Mouse (Mus musculus) lung, postnatal 0 days (tissue): Measurements from ENCODE around the gene Tpcn1. TPM values are rescaled to one million over a fixed set of nuclear protein-coding genes. Genes with fewer than 3 reads are reported as not detected.
A peak's percentile ranks its signal among the peaks of the same experiment; 100 is the strongest.

ENCODE experiments used
- ATAC-seq: fragments of 200-750 bp; cut with Nextera tagmentation; 2 replicates; pipeline ENCODE4 v1.8.0; 2017; ENCODE audit warnings: moderate library complexity
- DNase-seq: peaks from one replicate; pipeline ENCODE4 v3.0.0-alpha.2; 2016; ENCODE audit warnings: low spot score
- H3K27ac ChIP-seq: fragments of 300-500 bp; sonication (generic); 2 replicates; pipeline ENCODE4 v1.5.1; 2014; ENCODE audit warnings: antibody characterized with exemption, mild to moderate bottlenecking, low read length, mixed read lengths
- H3K27me3 ChIP-seq: fragments of 300-500 bp; sonication (generic); replicated peaks from 2 replicates; pipeline ENCODE4 v1.6.1; 2014; ENCODE audit warnings: low read length, mixed read lengths; ENCODE audit not compliant: insufficient read depth
- H3K36me3 ChIP-seq: fragments of 300-500 bp; sonication (generic); 2 replicates; pipeline ENCODE4 v1.6.1; 2014; ENCODE audit warnings: low read length, mixed read lengths; ENCODE audit not compliant: insufficient read depth
- H3K4me1 ChIP-seq: fragments of 300-500 bp; sonication (generic); 2 replicates; pipeline ENCODE4 v1.6.1; 2014; ENCODE audit warnings: antibody characterized with exemption, low read depth, low read length, mixed read lengths; ENCODE audit not compliant: insufficient read depth
- H3K4me2 ChIP-seq: fragments of 300-500 bp; sonication (generic); replicated peaks from 2 replicates; pipeline ENCODE4 v1.6.1; 2014; ENCODE audit warnings: low read depth, mild to moderate bottlenecking, low read length, moderate library complexity, mixed read lengths
- H3K4me3 ChIP-seq: fragments of 300-500 bp; sonication (generic); 2 replicates; pipeline ENCODE4 v1.5.1; 2014; ENCODE audit warnings: low read depth, low read length
- H3K9ac ChIP-seq: fragments of 300-500 bp; sonication (generic); replicated peaks from 2 replicates; pipeline ENCODE4 v1.6.1; 2014; ENCODE audit warnings: low read depth, mild to moderate bottlenecking
- H3K9me3 ChIP-seq: fragments of 300-500 bp; sonication (generic); 2 replicates; pipeline ENCODE4 v1.6.1; 2016; ENCODE audit warnings: low read length, mixed read lengths
- CTCF ChIP-seq: IDR thresholded peaks from 2 replicates; pipeline ENCODE4 v1.5.1; 2016; ENCODE audit warnings: antibody characterized with exemption, mild to moderate bottlenecking
- EP300 ChIP-seq: IDR thresholded peaks from 2 replicates; pipeline ENCODE4 v1.6.1; 2016; ENCODE audit warnings: antibody characterized with exemption, mild to moderate bottlenecking, control low read depth
- WGBS: fragments of 180-500 bp; shearing (Covaris S2); extraction: QIAGEN DNeasy Blood & Tissue Kit; methylation state at CpG from one replicate; pipeline ENCODE4 v1.1.7; 2014; 5-methylcytosine and 5-hydroxymethylcytosine counted together
- polyA plus RNA-seq: library from polyadenylated mRNA; unstranded; fragments of >200 nt; fragmentation: Nextera tagmentation; extraction: Ambion mirVana; gene quantifications from 2 replicates; pipeline ENCODE4 v1.2.1, GENCODE M21; 2015

Gene Tpcn1
- polyA plus RNA-seq, 1 experiment from 2014 or later, result 17.5 TPM

DNA sequence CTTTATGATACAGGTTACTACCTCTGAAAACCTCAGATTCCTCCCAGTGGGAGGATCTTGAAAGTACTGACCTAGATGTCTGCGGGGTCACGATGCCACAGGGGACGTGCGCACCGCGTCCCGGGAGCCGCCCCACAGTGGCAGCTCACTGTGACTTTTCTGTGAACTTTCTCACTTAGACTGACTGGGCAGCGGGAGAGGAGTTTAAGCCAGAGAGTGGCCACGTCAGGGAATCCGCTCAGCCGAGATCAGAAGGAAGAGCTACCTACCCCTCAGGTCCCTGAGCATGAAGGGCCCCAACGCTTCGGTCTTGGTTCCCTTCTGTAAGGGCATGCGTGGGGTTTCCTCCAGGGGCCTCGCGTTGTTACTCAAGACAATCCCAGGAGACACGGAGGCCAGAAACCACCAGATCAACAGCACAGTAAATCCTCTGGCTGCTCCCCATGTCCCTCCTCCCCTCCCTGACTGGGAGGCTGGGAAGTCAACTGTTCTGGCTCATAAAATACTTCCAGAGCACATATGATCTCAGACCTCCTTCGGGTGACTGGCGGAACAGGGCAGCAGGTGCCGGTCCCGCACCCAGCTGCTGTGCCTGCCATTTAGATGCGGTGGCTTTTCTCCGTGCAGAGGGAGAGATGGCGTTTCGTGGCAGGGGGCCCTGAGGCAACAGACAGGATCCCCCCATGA lies 9.1 kb downstream of the Tpcn1 start:
- 48% methylated on average over 26 of the region's 26 CpGs for WGBS
- H3K4me2 ChIP-seq, result 0 out of 2 replicates have a peak overlapping the region, but pooled peaks have one; percentile 14
- no peaks in the 10 kb centered on the region for H3K27me3 ChIP-seq
- no peak overlapping the region for H3K9ac ChIP-seq
- peaks cover 8% of the 10 kb centered on the region for H3K4me1 ChIP-seq
- TF ChIP-seq EP300 (no peak), CTCF (no peak)
- H3K27ac ChIP-seq, result peak overlapping the region; percentile 32; the same call in 1 of the 2 replicates
- no peaks in the 10 kb centered on the region for H3K9me3 ChIP-seq
- ATAC-seq (peak; percentile 21), DNase-seq (peak; percentile 62)
- H3K4me3 ChIP-seq, result no peak overlapping the region
- H3K36me3 ChIP-seq, result no peaks in the 10 kb centered on the region

DNA sequence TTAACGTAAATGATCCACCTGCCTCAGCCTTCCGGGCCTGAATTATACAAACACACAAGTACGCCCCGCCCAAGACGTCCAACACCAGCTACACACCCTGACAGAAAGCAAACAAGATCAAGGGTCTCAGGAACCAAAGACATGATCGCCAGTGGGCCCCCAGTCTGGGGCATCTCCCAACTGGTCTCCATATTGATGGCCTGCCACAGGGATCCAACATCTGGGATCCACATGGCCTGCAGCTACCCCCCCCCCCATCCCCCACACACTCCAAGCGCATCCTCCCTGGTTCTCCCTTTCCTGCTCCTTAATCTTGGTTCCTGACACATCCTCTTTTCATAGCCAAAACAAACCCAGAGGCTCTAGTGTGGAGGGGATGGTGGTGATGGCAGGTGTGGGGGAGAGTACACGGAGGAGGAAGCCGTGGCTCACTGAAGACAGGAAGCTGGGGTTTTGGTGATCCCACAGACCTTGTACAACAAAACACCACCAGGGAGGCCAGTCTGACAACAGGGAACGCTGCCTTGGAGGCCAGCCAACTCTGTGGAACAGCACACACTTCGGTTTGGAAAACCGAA lies 9.9 kb downstream of the Tpcn1 start:
- H3K27me3 ChIP-seq, result no peaks in the 10 kb centered on the region
- H3K9ac ChIP-seq, result no peak overlapping the region
- peak; percentile 46; the same call in 1 of the 2 replicates for ATAC-seq
- TF ChIP-seq EP300 (no peak), CTCF (no peak)
- peaks cover 8% of the 10 kb centered on the region for H3K4me1 ChIP-seq
- no peaks in the 10 kb centered on the region for H3K9me3 ChIP-seq
- H3K27ac ChIP-seq, result 0 out of 2 replicates have a peak overlapping the region, but pooled peaks have one; percentile 32
- H3K4me3 ChIP-seq, result no peak overlapping the region
- 26% methylated on average over 12 of the region's 12 CpGs for WGBS
- H3K36me3 ChIP-seq, result no peaks in the 10 kb centered on the region
- 0 out of 2 replicates have a peak overlapping the region, but pooled peaks have one; percentile 14 for H3K4me2 ChIP-seq
- DNase-seq, result peak; percentile 63

DNA sequence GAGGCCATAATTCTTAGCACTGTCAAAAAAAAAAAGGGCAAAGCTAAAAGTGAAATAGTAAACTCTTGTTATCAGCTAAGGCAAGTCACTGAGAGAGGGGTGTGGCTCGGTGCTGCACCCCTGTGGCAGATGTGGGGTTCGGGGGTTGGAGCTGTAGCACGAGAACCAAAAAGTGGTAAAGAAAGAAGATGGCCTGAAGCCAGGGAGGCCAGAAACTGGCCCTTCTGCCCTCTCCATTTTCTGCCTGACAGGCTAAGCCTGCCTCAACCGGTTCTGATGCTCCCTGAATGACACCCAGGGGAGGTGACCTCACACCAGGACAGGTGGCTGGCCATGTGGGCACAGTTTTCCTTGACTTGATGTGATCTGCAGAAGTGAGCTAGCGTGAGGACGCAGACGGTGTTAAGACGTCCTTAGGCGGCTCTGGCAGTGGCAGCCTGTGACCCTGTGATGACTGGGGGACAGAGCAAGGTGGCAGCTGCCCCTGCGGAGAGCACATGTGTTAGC lies 10.5 kb downstream of the Tpcn1 start:
- H3K4me1 ChIP-seq, result peaks cover 8% of the 10 kb centered on the region
- ATAC-seq (peak; percentile 7; the same call in 1 of the 2 replicates), DNase-seq (no peak)
- no peak overlapping the region for H3K9ac ChIP-seq
- TF ChIP-seq CTCF (peak; percentile 28), EP300 (no peak)
- no peak overlapping the region for H3K4me2 ChIP-seq
- H3K9me3 ChIP-seq, result no peaks in the 10 kb centered on the region
- no peaks in the 10 kb centered on the region for H3K36me3 ChIP-seq
- H3K4me3 ChIP-seq, result no peak overlapping the region
- no peaks in the 10 kb centered on the region for H3K27me3 ChIP-seq
- 45% methylated on average over 10 of the region's 10 CpGs for WGBS
- no peak overlapping the region for H3K27ac ChIP-seq

DNA sequence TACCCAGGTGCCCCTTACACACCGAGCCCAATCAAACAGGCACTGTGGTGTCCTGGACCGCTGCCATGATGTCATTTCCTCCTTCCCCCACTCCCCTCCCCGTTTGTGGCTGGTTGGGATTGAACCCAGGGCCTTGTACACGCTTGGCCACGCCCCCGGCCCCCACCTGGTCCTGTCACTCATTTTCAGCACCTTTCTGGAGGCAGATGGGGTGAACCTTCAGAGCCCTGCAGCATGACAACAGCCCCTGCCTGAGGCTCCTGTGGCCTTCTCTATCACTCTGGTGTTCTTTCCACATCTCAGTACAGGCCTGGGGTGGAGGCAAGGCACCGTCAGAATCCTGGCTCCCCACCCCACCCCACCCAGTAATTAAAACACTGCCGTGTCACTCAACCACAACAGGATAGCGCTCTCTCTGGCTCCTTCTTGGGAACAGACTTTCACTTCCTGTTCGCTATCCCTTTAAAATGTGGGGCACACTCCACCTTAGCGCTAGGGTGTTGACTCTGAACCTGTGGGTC lies 11.6 kb downstream of the Tpcn1 start:
- H3K4me2 ChIP-seq, result no peak overlapping the region
- H3K4me1 ChIP-seq, result peaks cover 8% of the 10 kb centered on the region
- no peaks in the 10 kb centered on the region for H3K36me3 ChIP-seq
- H3K9ac ChIP-seq, result no peak overlapping the region
- no peaks in the 10 kb centered on the region for H3K9me3 ChIP-seq
- no peak for TF ChIP-seq CTCF
- TF ChIP-seq EP300, result no peak
- no peaks in the 10 kb centered on the region for H3K27me3 ChIP-seq
- ATAC-seq (no peak), DNase-seq (no peak)
- H3K4me3 ChIP-seq, result no peak overlapping the region
- no peak overlapping the region for H3K27ac ChIP-seq
- 71% methylated on average over 11 of the region's 11 CpGs for WGBS

DNA sequence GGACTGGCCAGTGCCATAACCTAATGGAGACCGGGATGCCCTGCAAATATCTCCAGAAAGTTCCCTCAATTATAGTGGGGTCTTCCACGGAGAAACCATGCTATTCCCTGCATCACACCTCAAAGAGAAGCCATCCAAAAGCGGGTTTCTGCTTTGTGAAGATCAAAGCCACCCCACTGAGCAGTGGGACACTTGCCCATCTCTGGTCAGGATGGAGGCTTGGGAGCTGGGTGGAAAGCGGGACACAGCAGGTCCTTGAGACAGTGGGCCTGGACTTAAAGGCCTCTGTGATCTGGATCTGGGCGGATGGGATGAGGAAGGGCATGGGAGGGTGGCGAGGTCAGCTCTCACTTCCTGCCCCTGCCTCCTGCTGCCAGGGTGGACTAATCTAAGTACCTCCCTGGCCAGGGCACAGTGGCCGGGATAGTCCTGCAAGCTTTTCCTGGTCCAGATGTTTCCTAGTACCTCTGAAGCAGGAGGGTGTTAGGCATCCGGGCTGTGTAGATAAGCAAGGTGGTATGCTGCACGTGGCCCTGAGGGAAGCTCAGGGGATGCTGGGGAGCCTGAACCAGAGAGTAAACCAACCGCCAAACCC lies 13.9 kb downstream of the Tpcn1 start:
- Histone ChIP-seq H3K9me3 (no peaks in the 10 kb centered on the region), H3K27me3 (no peaks in the 10 kb centered on the region), H3K4me3 (no peak overlapping the region), H3K27ac (no peak overlapping the region), H3K4me1 (peaks cover 14% of the 10 kb centered on the region), H3K9ac (no peak overlapping the region), H3K36me3 (no peaks in the 10 kb centered on the region), H3K4me2 (no peak overlapping the region)
- TF ChIP-seq EP300 (no peak), CTCF (no peak)
- WGBS, result 55% methylated on average over 10 of the region's 10 CpGs
- ATAC-seq (no peak), DNase-seq (no peak)
